Mouse (Mus musculus): ENCODE data around the gene Bcl2l12. TPM values are rescaled to one million over a fixed set of nuclear protein-coding genes. Genes with fewer than 3 reads are reported as not detected.

The Bcl2l12 gene
- 70.1 and 80.1 TPM in 2 replicates for polyA plus RNA-seq (2012; rRNA removed)

DNA sequence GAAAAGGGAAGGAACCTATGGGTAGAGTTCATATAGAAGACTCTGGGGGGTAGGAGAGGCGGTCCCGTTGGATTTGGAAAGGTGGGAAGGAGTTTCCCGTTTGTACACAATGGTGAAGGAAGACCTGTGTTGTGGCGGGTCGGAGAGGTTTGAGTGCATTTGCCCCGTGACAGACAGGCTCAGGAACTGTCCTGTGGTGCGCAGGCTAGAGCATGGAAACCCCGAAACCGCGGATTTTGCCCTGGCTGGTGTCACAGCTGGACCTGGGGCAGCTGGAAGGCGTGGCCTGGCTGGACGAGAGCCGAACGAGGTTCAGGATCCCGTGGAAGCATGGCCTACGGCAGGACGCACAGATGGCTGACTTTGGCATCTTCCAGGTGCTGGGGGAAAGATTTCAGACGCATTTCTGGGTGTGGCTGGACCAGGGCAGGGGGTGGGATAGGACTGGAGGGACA is at the start of gene Bcl2l12:
Bcl2l12 (minus strand) TSS at position 212 of the 455 bp plus-strand sequence.

GRCm38 (mm10) chr7:45017242-45018061 is 18.9 kb upstream of the Bcl2l12 start, which contains the start of gene Rras:
TSS of gene Rras (plus strand) at chr7:45017961.

GRCm38 (mm10) chr7:45015957-45016612 is 17.6 kb upstream of the Bcl2l12 start, which contains the start of gene Scaf1:
TSS of gene Scaf1 (minus strand) at chr7:45016363.

DNA sequence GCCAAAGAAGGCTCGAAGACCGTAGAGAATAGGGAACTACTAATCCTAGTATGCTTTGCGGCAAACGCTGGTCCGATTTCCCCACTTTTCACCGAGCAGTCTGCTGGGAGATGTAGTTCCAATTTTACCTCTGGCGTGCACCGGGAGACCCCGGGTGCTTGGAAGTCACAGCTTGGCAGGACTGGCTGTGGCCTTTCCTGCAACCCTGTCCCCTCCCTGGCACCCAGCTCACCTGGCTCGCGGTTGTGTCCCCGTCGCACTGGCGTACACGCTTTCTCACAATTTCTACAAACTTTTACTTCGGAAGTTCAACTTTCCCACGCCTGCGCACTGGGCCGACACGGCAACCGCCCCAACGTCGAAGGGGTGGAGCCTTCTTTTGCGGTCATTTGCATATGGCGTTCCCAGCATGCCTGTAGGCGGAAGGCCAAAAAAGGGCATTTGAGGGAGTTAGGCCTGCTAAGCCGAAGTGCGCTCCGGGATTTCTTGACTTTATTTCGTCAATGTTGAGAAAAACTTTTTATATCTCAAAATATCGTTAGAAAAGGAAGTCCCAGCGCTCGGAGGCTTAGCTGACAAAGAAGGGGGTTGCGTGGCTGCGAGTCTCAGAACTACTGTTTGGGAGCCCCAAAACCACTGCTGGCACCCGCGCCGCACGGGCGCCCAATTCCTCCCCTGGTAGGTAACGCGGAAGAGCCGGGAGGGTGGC is 1.1 kb downstream of the Bcl2l12 start, which contains the start of gene Irf3:
Irf3 (plus strand) TSS at position 418 of the 709 bp plus-strand sequence.

DNA sequence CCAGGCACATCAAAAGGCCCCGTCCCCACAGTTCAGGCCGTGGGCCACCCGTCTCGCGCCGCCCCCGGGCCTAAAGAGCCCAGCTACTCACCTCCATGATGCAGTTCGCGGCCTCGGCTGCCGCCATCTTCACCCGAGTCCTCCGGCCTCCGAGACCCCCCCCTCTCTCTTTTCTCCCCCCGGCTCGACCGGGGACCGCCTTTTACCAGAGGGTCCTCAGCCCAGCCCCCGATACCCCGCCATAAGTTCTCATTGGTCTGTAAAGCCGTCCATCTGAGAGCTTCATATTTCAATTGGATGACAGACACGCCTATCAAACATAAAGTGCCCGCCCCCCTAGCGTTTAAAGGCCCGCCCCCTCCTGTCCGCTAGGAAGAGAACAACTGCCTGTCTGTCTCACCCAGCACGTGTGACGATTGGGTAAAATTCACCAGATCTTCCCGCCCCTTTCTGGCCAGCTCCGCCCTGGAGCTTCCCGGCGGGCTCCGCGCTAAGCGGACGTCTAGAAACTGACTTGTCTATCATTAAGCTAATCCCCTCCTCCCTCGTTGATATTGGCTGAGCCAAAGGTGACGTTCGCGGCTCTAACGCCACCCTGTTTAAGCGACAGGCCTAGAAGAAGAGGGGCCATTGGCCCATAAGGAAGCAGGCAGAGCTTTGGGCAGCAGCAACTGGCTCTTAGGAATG is 12.2 kb downstream of the Bcl2l12 start, which contains the start of gene Prmt1:
Prmt1 (minus strand) TSS at position 377 of the 687 bp plus-strand sequence.

GRCm38 (mm10) chr7:44974383-44975116 is 24.0 kb downstream of the Bcl2l12 start, which contains the start of gene Cpt1c:
TSS of gene Cpt1c (minus strand) at chr7:44974851.

GRCm38 (mm10) chr7:44942904-44943303 is 55.6 kb downstream of the Bcl2l12 start, which contains the start of gene Tsks:
TSS of gene Tsks (plus strand) at chr7:44943204.

Other genes starting within 250 kb of the Bcl2l12 start
- gene Zfp473, start 247.7 kb downstream of the Bcl2l12 start, polyA plus RNA-seq (2012; rRNA removed), result 2.1 and 2.2 TPM in 2 replicates
- gene Nup62, start 182.6 kb downstream of the Bcl2l12 start, polyA plus RNA-seq (2012; rRNA removed), result 72.9 and 96.2 TPM in 2 replicates
- gene Il4i1, start 182.3 kb downstream of the Bcl2l12 start, polyA plus RNA-seq (2012; rRNA removed), result 0.37 and 0.54 TPM in 2 replicates
- gene Atf5, start 182.1 kb downstream of the Bcl2l12 start, polyA plus RNA-seq (2012; rRNA removed), result 26.1 and 29.3 TPM in 2 replicates
- 101 and 104 TPM in 2 replicates for gene Akt1s1, start 149.7 kb downstream of the Bcl2l12 start, polyA plus RNA-seq (2012; rRNA removed)
- gene Tbc1d17, start 149.6 kb downstream of the Bcl2l12 start, polyA plus RNA-seq (2012; rRNA removed), result 57.2 and 66.8 TPM in 2 replicates
- gene Pnkp, start 141.6 kb downstream of the Bcl2l12 start, polyA plus RNA-seq (2012; rRNA removed), result 29.5 and 32.5 TPM in 2 replicates
- 453 and 647 TPM in 2 replicates for gene Ptov1, start 128.9 kb downstream of the Bcl2l12 start, polyA plus RNA-seq (2012; rRNA removed)
- 151 and 183 TPM in 2 replicates for gene Med25, start 106.0 kb downstream of the Bcl2l12 start, polyA plus RNA-seq (2012; rRNA removed)
- gene Fuz, start 102.6 kb downstream of the Bcl2l12 start, polyA plus RNA-seq (2012; rRNA removed), result 23.0 and 29.3 TPM in 2 replicates
- 70.2 and 102 TPM in 2 replicates for gene Ap2a1, start 69.2 kb downstream of the Bcl2l12 start, polyA plus RNA-seq (2012; rRNA removed)
- gene Tsks, start 55.5 kb downstream of the Bcl2l12 start, polyA plus RNA-seq (2012; rRNA removed), result 0.07 and 0.08 TPM in 2 replicates
- gene Cpt1c, start 23.9 kb downstream of the Bcl2l12 start, polyA plus RNA-seq (2012; rRNA removed), result 36.4 and 49.2 TPM in 2 replicates
- 510 and 945 TPM in 2 replicates for gene Prmt1, start 12.1 kb downstream of the Bcl2l12 start, polyA plus RNA-seq (2012; rRNA removed)
- gene Irf3, start 1.1 kb downstream of the Bcl2l12 start, polyA plus RNA-seq (2012; rRNA removed), result 113 and 137 TPM in 2 replicates
- gene Scaf1, start 17.7 kb upstream of the Bcl2l12 start, polyA plus RNA-seq (2012; rRNA removed), result 105 and 108 TPM in 2 replicates
- 17.2 and 25.6 TPM in 2 replicates for gene Rras, start 19.2 kb upstream of the Bcl2l12 start, polyA plus RNA-seq (2012; rRNA removed)
- gene Prr12, start 54.2 kb upstream of the Bcl2l12 start, polyA plus RNA-seq (2012; rRNA removed), result 27.7 and 54.2 TPM in 2 replicates
- 75.0 and 79.0 TPM in 2 replicates for gene Nosip, start 63.7 kb upstream of the Bcl2l12 start, polyA plus RNA-seq (2012; rRNA removed)
- 18.9 and 28.4 TPM in 2 replicates for gene Prrg2, start 64.0 kb upstream of the Bcl2l12 start, polyA plus RNA-seq (2012; rRNA removed)
- gene Rcn3, start 93.5 kb upstream of the Bcl2l12 start, polyA plus RNA-seq (2012; rRNA removed), result 151 and 178 TPM in 2 replicates
- 9.6 and 15.3 TPM in 2 replicates for gene Fcgrt, start 105.1 kb upstream of the Bcl2l12 start, polyA plus RNA-seq (2012; rRNA removed)
- 695 and 927 TPM in 2 replicates for gene Rps11, start 125.7 kb upstream of the Bcl2l12 start, polyA plus RNA-seq (2012; rRNA removed)
- 2,695 and 3,876 TPM in 2 replicates for gene Rpl13a, start 130.0 kb upstream of the Bcl2l12 start, polyA plus RNA-seq (2012; rRNA removed)
- gene Gm45713, start 137.5 kb upstream of the Bcl2l12 start, polyA plus RNA-seq (2012; rRNA removed), result 0.05 and 0.52 TPM in 2 replicates
- 4.8 and 5.5 TPM in 2 replicates for gene Flt3l, start 137.7 kb upstream of the Bcl2l12 start, polyA plus RNA-seq (2012; rRNA removed)
- gene Pih1d1, start 155.6 kb upstream of the Bcl2l12 start, polyA plus RNA-seq (2012; rRNA removed), result 112 and 132 TPM in 2 replicates
- gene Aldh16a1, start 155.9 kb upstream of the Bcl2l12 start, polyA plus RNA-seq (2012; rRNA removed), result 31.7 and 34.0 TPM in 2 replicates
- gene Slc17a7, start 165.2 kb upstream of the Bcl2l12 start, polyA plus RNA-seq (2012; rRNA removed), result 2.3 and 2.8 TPM in 2 replicates
- gene Gfy, start 180.9 kb upstream of the Bcl2l12 start, polyA plus RNA-seq (2012; rRNA removed), result 0.04 and 0.07 TPM in 2 replicates
- gene Pth2, start 182.3 kb upstream of the Bcl2l12 start, polyA plus RNA-seq (2012; rRNA removed), result 0.26 TPM in 1 of 2 replicates, not detected in the other
- 0.92 and 1.1 TPM in 2 replicates for gene Ccdc155, start 206.2 kb upstream of the Bcl2l12 start, polyA plus RNA-seq (2012; rRNA removed)
- gene Dkkl1, start 213.4 kb upstream of the Bcl2l12 start, polyA plus RNA-seq (2012; rRNA removed), result 2.0 and 3.1 TPM in 2 replicates
- 557 and 610 TPM in 2 replicates for gene Tead2, start 217.0 kb upstream of the Bcl2l12 start, polyA plus RNA-seq (2012; rRNA removed)
- 1.8 and 2.6 TPM in 2 replicates for gene Cd37, start 240.4 kb upstream of the Bcl2l12 start, polyA plus RNA-seq (2012; rRNA removed)
- 0.17 and 0.30 TPM in 2 replicates for gene Slc6a16, start 242.4 kb upstream of the Bcl2l12 start, polyA plus RNA-seq (2012; rRNA removed)